Mouse (Mus musculus) midbrain, embryonic 13.5 days (tissue): ENCODE results near the gene Lamb2. TPM values are rescaled to one million over a fixed set of nuclear protein-coding genes. Genes with fewer than 3 reads are reported as not detected.

Source experiments
- ATAC-seq: fragments of 200-750 bp; cut with Nextera tagmentation; 2 replicates; pipeline ENCODE4 v1.8.0; 2017; ENCODE audit warnings: mild to moderate bottlenecking, moderate TSS enrichment, moderate library complexity
- H3K27ac ChIP-seq: fragments of 300-500 bp; sonication (generic); 2 replicates; pipeline ENCODE4 v1.5.1; 2015; ENCODE audit warnings: inconsistent platforms, mild to moderate bottlenecking, moderate library complexity
- H3K27me3 ChIP-seq: fragments of 300-500 bp; sonication (generic); 2 replicates; pipeline ENCODE4 v1.6.1; 2015; ENCODE audit warnings: mild to moderate bottlenecking, inconsistent platforms
- H3K36me3 ChIP-seq: fragments of 300-500 bp; sonication (generic); 2 replicates; pipeline ENCODE4 v1.6.1; 2015; ENCODE audit warnings: mild to moderate bottlenecking, inconsistent platforms
- H3K4me1 ChIP-seq: fragments of 300-500 bp; sonication (generic); replicated peaks from 2 replicates; pipeline ENCODE4 v1.6.1; 2015; ENCODE audit warnings: inconsistent platforms
- H3K4me2 ChIP-seq: fragments of 300-500 bp; sonication (generic); replicated peaks from 2 replicates; pipeline ENCODE4 v1.6.1; 2015; ENCODE audit warnings: moderate library complexity, mild to moderate bottlenecking, inconsistent platforms
- H3K4me3 ChIP-seq: fragments of 300-500 bp; sonication (generic); replicated peaks from 2 replicates; pipeline ENCODE4 v1.5.1; 2015; ENCODE audit warnings: mild to moderate bottlenecking, inconsistent platforms
- H3K9ac ChIP-seq: fragments of 300-500 bp; sonication (generic); replicated peaks from 2 replicates; pipeline ENCODE4 v1.6.1; 2015; ENCODE audit warnings: mild to moderate bottlenecking, inconsistent platforms
- H3K9me3 ChIP-seq: fragments of 300-500 bp; sonication (generic); 2 replicates; pipeline ENCODE4 v1.6.1; 2016; ENCODE audit warnings: mild to moderate bottlenecking, inconsistent platforms
- WGBS: fragments of 180-500 bp; shearing (Covaris S2); methylation state at CpG from one replicate; pipeline ENCODE4 v1.1.7; 2015; 5-methylcytosine and 5-hydroxymethylcytosine counted together
- polyA plus RNA-seq: library from polyadenylated mRNA; unstranded; fragments of >200 nt; fragmentation: Nextera tagmentation; extraction: Ambion mirVana; gene quantifications from 2 replicates; pipeline ENCODE4 v1.2.1, GENCODE M21; 2015

Gene Lamb2
- polyA plus RNA-seq, 1 experiment from 2014 or later: 24.1 TPM

DNA sequence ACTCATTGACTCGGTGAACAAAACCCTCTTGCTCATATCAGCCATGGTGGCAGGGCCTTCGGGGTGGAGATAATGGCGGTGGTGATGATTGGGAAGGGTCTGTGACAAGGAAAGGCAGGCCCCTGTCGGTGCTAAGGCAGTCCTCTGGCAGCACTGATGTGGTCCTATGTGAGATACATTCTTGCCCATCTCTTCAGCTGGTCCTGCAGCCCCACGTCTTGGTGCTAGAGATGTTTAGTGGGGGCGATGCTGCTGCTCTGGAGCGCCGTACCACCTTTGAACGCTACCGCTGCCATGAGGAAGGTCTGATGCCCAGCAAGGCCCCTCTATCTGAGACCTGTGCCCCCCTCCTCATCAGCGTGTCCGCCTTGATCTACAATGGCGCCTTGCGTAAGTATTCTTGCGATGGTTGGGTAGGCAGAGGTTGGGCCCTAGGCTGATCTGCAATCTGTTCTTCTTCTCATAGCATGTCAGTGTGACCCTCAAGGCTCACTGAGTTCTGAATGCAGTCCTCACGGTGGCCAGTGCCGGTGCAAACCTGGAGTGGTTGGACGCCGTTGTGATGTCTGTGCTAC lies 5.9 kb downstream of the Lamb2 start:
- H3K27me3 ChIP-seq: no peaks in the 10 kb centered on the region

DNA sequence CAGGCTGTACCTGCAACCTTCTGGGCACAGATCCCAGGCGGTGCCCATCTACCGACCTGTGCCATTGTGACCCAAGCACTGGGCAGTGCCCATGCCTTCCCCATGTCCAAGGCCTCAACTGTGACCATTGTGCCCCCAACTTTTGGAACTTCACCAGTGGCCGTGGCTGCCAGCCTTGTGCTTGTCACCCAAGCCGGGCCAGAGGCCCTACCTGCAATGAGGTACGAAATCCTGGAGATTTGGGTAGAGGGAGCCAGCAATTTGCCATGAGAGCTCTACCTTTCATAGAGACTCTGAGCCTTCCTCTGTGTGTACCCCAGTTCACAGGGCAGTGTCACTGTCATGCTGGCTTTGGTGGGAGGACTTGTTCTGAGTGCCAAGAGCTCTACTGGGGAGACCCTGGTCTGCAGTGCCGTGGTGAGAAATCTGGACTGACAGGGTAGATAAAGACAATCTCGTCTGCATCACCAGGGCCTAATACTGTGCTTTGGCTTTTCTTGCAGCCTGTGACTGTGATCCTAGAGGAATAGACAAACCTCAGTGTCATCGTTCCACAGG lies 7.5 kb downstream of the Lamb2 start:
- Histone ChIP-seq H3K36me3 (peaks cover 36% of the 10 kb centered on the region), H3K27ac (no peak overlapping the region), H3K4me1 (peaks cover 20% of the 10 kb centered on the region), H3K9me3 (no peaks in the 10 kb centered on the region), H3K9ac (no peak overlapping the region), H3K4me2 (no peak overlapping the region), H3K27me3 (no peaks in the 10 kb centered on the region), H3K4me3 (no peak overlapping the region)
- WGBS: 94% methylated on average over 8 of the region's 8 CpGs
- ATAC-seq: no peak

More for the DNA sequence above, 5.9 kb downstream of the Lamb2 start:
- Histone ChIP-seq H3K4me1 (peaks cover 16% of the 10 kb centered on the region), H3K9ac (no peak overlapping the region), H3K4me2 (no peak overlapping the region), H3K36me3 (peaks cover 36% of the 10 kb centered on the region), H3K4me3 (no peak overlapping the region), H3K9me3 (no peaks in the 10 kb centered on the region), H3K27ac (no peak overlapping the region)
- WGBS: 96% methylated on average over 19 of the region's 19 CpGs
- ATAC-seq: no peak

GRCm38 (mm10) chr9:108488403-108488802 lies 8.9 kb downstream of the Lamb2 start:
- Histone ChIP-seq H3K27me3 (no peaks in the 10 kb centered on the region), H3K36me3 (peaks cover 49% of the 10 kb centered on the region), H3K4me2 (no peak overlapping the region), H3K9me3 (no peaks in the 10 kb centered on the region), H3K4me3 (no peak overlapping the region), H3K9ac (no peak overlapping the region), H3K4me1 (peaks cover 27% of the 10 kb centered on the region), H3K27ac (no peak overlapping the region)
- no peak for ATAC-seq
- WGBS: 95% methylated on average over 17 of the region's 17 CpGs

DNA sequence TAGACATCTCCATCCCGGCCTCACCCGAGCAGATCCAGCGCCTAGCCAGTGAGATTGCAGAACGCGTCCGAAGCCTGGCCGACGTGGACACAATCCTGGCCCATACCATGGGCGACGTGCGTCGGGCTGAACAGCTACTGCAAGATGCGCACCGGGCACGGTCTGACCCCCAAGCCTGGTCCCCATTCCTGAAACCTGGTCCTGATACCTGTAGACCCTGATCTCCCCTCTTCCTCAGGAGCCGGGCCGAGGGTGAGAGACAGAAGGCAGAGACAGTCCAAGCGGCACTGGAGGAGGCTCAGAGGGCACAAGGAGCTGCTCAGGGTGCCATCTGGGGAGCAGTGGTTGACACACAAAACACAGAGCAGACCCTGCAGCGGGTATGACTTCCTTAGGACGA lies 9.7 kb downstream of the Lamb2 start:
- peaks cover 52% of the 10 kb centered on the region for H3K36me3 ChIP-seq
- no peak overlapping the region for H3K4me2 ChIP-seq
- H3K4me1 ChIP-seq: peaks cover 27% of the 10 kb centered on the region
- ATAC-seq: no peak
- H3K9me3 ChIP-seq: no peaks in the 10 kb centered on the region
- H3K27ac ChIP-seq: peak overlapping the region; percentile 95
- no peaks in the 10 kb centered on the region for H3K27me3 ChIP-seq
- 97% methylated on average over 20 of the region's 20 CpGs for whole genome bisulfite sequencing
- no peak overlapping the region for H3K4me3 ChIP-seq
- peak overlapping the region; percentile 5; the same call in 1 of the 2 replicates for H3K9ac ChIP-seq

GRCm38 (mm10) chr9:108489702-108490558 lies 10.4 kb downstream of the Lamb2 start:
- Histone ChIP-seq H3K9me3 (no peaks in the 10 kb centered on the region), H3K4me2 (peak overlapping the region; percentile 98), H3K36me3 (peaks cover 58% of the 10 kb centered on the region), H3K27ac (peak overlapping the region; percentile 95), H3K27me3 (no peaks in the 10 kb centered on the region), H3K4me3 (peak overlapping the region; percentile 91), H3K4me1 (peaks cover 27% of the 10 kb centered on the region), H3K9ac (peak overlapping the region; percentile 72)
- WGBS: 68% methylated on average over 26 of the region's 26 CpGs
- peak; percentile 81 for ATAC-seq

- peak within 1 kb of the TSS; percentile 98 for H3K4me2 ChIP-seq
- H3K27me3 ChIP-seq: no peaks in the 10 kb centered on the region
- WGBS: under 1% methylated on average over 69 of the region's 69 CpGs
- peak within 1 kb of the TSS; percentile 91 for H3K4me3 ChIP-seq
- peak within 1 kb of the TSS; percentile 94 for H3K9ac ChIP-seq
- no peaks in the 10 kb centered on the region for H3K9me3 ChIP-seq
- peaks cover 59% of the 10 kb centered on the region for H3K36me3 ChIP-seq
- H3K4me1 ChIP-seq: peaks cover 27% of the 10 kb centered on the region
- peak; percentile 95 for ATAC-seq
- peak within 1 kb of the TSS; percentile 95 for H3K27ac ChIP-seq
Observed at GRCm38 (mm10) chr9:108490559-108491285, 11.2 kb downstream of the Lamb2 start, which contains the start of gene Usp19. TSS of gene Usp19 (plus strand) at chr9:108490602.

GRCm38 (mm10) chr9:108491286-108491580 lies 11.7 kb downstream of the Lamb2 start:
- Histone ChIP-seq H3K27ac (peak overlapping the region; percentile 95), H3K4me1 (peaks cover 27% of the 10 kb centered on the region), H3K36me3 (peaks cover 59% of the 10 kb centered on the region), H3K9ac (peak overlapping the region; percentile 94), H3K9me3 (no peaks in the 10 kb centered on the region), H3K4me3 (peak overlapping the region; percentile 91), H3K27me3 (no peaks in the 10 kb centered on the region), H3K4me2 (peak overlapping the region; percentile 98)
- WGBS: 14% methylated on average over 12 of the region's 12 CpGs
- ATAC-seq: no peak

DNA sequence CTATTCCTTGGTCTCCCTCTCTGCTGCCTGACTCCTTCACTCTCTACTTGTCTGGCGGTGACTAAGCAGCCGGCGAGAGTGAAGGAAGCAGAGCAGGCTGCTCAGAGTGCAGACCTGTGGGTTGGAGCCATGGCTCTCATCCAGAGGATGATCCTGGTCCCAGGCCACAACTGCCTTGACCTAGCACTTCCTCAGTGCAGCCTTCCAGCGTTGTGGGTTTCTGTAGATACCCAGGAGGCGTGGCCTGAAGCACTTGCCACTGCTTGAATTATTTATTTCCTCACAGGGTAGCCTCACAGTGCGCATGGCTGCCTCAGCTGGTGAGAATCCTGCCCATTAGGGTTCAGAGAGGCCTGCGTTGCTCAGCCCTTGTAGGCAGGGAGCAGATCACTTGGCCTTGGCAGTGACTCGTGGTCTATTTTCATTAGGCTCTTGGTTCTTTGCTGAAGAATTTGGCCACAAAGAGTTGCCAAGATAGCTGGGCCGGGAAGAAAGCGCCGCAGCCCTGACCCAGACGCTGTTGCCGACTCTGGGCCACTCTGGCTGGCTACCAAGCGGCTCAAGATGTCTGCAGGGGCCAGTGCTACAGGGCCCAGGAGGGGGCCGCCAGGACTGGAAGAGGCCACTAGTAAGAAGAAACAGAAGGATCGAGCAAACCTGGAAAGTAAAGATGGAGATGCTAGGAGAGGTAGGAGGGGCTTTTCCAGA lies 12.7 kb downstream of the Lamb2 start:
- no peak overlapping the region for H3K27ac ChIP-seq
- WGBS: 91% methylated on average over 16 of the region's 16 CpGs
- no peak for ATAC-seq
- peaks cover 27% of the 10 kb centered on the region for H3K4me1 ChIP-seq
- H3K9ac ChIP-seq: peak overlapping the region; percentile 94
- H3K4me2 ChIP-seq: peak overlapping the region; percentile 98
- peaks cover 60% of the 10 kb centered on the region for H3K36me3 ChIP-seq
- peak overlapping the region; percentile 91 for H3K4me3 ChIP-seq
- no peaks in the 10 kb centered on the region for H3K9me3 ChIP-seq
- no peaks in the 10 kb centered on the region for H3K27me3 ChIP-seq

GRCm38 (mm10) chr9:108493246-108493645 lies 13.7 kb downstream of the Lamb2 start:
- peaks cover 65% of the 10 kb centered on the region for H3K36me3 ChIP-seq
- no peak for ATAC-seq

GRCm38 (mm10) chr9:108494146-108494825 lies 14.8 kb downstream of the Lamb2 start:
- Histone ChIP-seq H3K4me2 (no peak overlapping the region), H3K27ac (no peak overlapping the region), H3K27me3 (no peaks in the 10 kb centered on the region), H3K4me3 (no peak overlapping the region), H3K9me3 (no peaks in the 10 kb centered on the region), H3K9ac (no peak overlapping the region), H3K36me3 (peaks cover 72% of the 10 kb centered on the region), H3K4me1 (peaks cover 27% of the 10 kb centered on the region)
- WGBS: 97% methylated on average over 19 of the region's 19 CpGs
- no peak for ATAC-seq

More at GRCm38 (mm10) chr9:108493246-108493645, 13.7 kb downstream of the Lamb2 start:
- no peaks in the 10 kb centered on the region for H3K27me3 ChIP-seq
- 97% methylated on average over 8 of the region's 8 CpGs for WGBS
- H3K4me3 ChIP-seq: no peak overlapping the region
- H3K4me1 ChIP-seq: peaks cover 27% of the 10 kb centered on the region
- no peak overlapping the region for H3K9ac ChIP-seq
- H3K9me3 ChIP-seq: no peaks in the 10 kb centered on the region
- no peak overlapping the region for H3K27ac ChIP-seq
- H3K4me2 ChIP-seq: no peak overlapping the region

- Histone ChIP-seq H3K9ac (no peak overlapping the region), H3K9me3 (no peaks in the 10 kb centered on the region), H3K27me3 (no peaks in the 10 kb centered on the region), H3K36me3 (peaks cover 78% of the 10 kb centered on the region), H3K4me3 (no peak overlapping the region), H3K4me2 (no peak overlapping the region), H3K4me1 (peaks cover 21% of the 10 kb centered on the region), H3K27ac (no peak overlapping the region)
- 85% methylated on average over 10 of the region's 10 CpGs for WGBS
- ATAC-seq: no peak
Observed at GRCm38 (mm10) chr9:108494905-108495304, 15.4 kb downstream of the Lamb2 start.
